Mouse (Mus musculus): ENCODE data around the gene Emx1.

The Emx1 gene

GRCm38 (mm10) chr6:85189911-85190591 is 2.8 kb downstream of the Emx1 start:
- peak; percentile 51 to 56 for DNase-seq

GRCm38 (mm10) chr6:85190671-85191070 is 3.4 kb downstream of the Emx1 start:
- no peak for DNase-seq

- DNase-seq, result no peak
These were observed 4.7 kb downstream of the Emx1 start for GRCm38 (mm10) chr6:85191751-85192440.

GRCm38 (mm10) chr6:85193381-85194318 is 6.4 kb downstream of the Emx1 start:
- DNase-seq, result peak in 1 of 2 experiments; percentile 45

GRCm38 (mm10) chr6:85197951-85198350 is 10.7 kb downstream of the Emx1 start:
- DNase-seq, result peak in 1 of 2 experiments; percentile 32

GRCm38 (mm10) chr6:85206182-85206938 is 19.1 kb downstream of the Emx1 start:
- no peak for DNase-seq

- DNase-seq, result peak in 1 of 2 experiments; percentile 48
These were observed 19.7 kb downstream of the Emx1 start for GRCm38 (mm10) chr6:85206939-85207285.

GRCm38 (mm10) chr6:85207345-85207744 is 20.1 kb downstream of the Emx1 start:
- DNase-seq, result no peak

GRCm38 (mm10) chr6:85209226-85209967 is 22.2 kb downstream of the Emx1 start:
- peak; percentile 68 to 75 for DNase-seq

GRCm38 (mm10) chr6:85210686-85211085 is 23.4 kb downstream of the Emx1 start:
- no peak for DNase-seq

GRCm38 (mm10) chr6:85218251-85218650 is 31.0 kb downstream of the Emx1 start:
- no peak for DNase-seq

- DNase-seq, result no peak
These were observed 31.6 kb downstream of the Emx1 start for GRCm38 (mm10) chr6:85218684-85219445.

- no peak for DNase-seq
These were observed 32.5 kb downstream of the Emx1 start for GRCm38 (mm10) chr6:85219706-85220105.

- DNase-seq, result no peak
These were observed 33.7 kb downstream of the Emx1 start for GRCm38 (mm10) chr6:85220917-85221316.

- DNase-seq, result peak; percentile 78 to 89
These were observed 35.3 kb downstream of the Emx1 start for GRCm38 (mm10) chr6:85222551-85222950.

GRCm38 (mm10) chr6:85223498-85224150 is 36.4 kb downstream of the Emx1 start:
- peak in 1 of 2 experiments; percentile 66 for DNase-seq

- DNase-seq, result peak; percentile 69 to 82
These were observed 37.2 kb downstream of the Emx1 start for GRCm38 (mm10) chr6:85224442-85224891.

- DNase-seq, result no peak
These were observed 39.3 kb downstream of the Emx1 start for GRCm38 (mm10) chr6:85226570-85226969.

- no peak for DNase-seq
These were observed 40.3 kb downstream of the Emx1 start for GRCm38 (mm10) chr6:85227520-85227919.

GRCm38 (mm10) chr6:85230762-85231161 is 43.5 kb downstream of the Emx1 start:
- DNase-seq, result no peak
